Mouse (Mus musculus) olfactory bulb, adult 2 months (tissue): ENCODE measurements around the gene Usp49.

ENCODE experiments used
- CTCF ChIP-seq: fragments of 200-500 bp; IDR thresholded peaks from 2 replicates; pipeline ENCODE4 v1.5.1; 2012; ENCODE audit warnings: low read depth, mild to moderate bottlenecking, low read length, moderate library complexity; ENCODE audit not compliant: insufficient read depth
- POLR2A ChIP-seq: fragments of 200-500 bp; IDR thresholded peaks from 2 replicates; pipeline ENCODE4 v1.6.1; 2012; ENCODE audit warnings: mild to moderate bottlenecking, low read depth, low read length, moderate library complexity; ENCODE audit not compliant: insufficient read depth

DNA sequence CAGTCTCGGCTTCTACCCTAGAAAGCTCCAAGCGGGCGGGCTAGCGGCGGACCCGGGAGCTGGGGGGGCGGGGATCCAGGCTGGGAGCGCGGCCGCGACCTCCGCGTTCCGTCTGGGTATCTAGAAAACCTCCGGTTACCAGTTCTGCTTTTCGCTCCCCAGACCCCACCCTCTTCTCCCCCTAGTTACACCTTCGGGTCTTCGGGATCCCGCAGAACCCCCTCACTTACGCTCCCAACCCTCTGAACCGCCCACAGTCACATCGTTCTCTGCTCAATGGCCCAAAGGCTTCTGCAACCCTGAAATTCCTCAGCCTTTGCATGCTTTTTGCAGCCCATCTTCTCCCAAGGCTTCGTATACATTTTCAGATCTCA is 64.8 kb downstream of the Usp49 start:
- TF ChIP-seq CTCF (no peak), POLR2A (no peak)
